11 mouse cellular contexts compared by ENCODE assay signal in genomic region chr2:103270556-103271160, GRCm38 (mm10). TPM values are rescaled to one million over a fixed set of nuclear protein-coding genes. Genes with fewer than 3 reads are reported as not detected.
"Had no signal": no experiment of that assay in that cellular context is flagged by ENCODE, and none has a peak within 500 bp of the region (broad histone marks: within the 10 kb centered on the region; RNA-seq: fewer than 3 reads in every experiment).

No protein-coding gene starts in this region.

- DNase-seq: kidney, postnatal 10 days; kidney, postnatal 4 days; layer of hippocampus, postnatal 36 days; lung, adult 18-20 months; thymus, postnatal 4 days had no signal

- H3K4me3 ChIP-seq: limb, embryonic 13.5 days; midbrain, embryonic 12.5 days; myocyte; neural tube, embryonic 15.5 days had no signal

- H3K27ac ChIP-seq: limb, embryonic 13.5 days; liver, embryonic 14.5 days; midbrain, embryonic 12.5 days; neural tube, embryonic 15.5 days had no signal

- H3K27me3 ChIP-seq: limb, embryonic 13.5 days; midbrain, embryonic 12.5 days; neural tube, embryonic 15.5 days had no signal

RNA-seq across cellular contexts. Expression of gene Ehf, which starts 32.4 kb away (rescaled TPM):
- total RNA-seq: layer of hippocampus, postnatal 36 days; megakaryocyte-erythroid progenitor cell, adult 5-6 weeks had no signal
- polyA plus RNA-seq: midbrain, embryonic 12.5 days; myocyte; neural tube, embryonic 15.5 days had no signal
